Mouse (Mus musculus) liver, embryonic 12.5 days (tissue): ENCODE measurements around the gene Sgpp2. TPM values are rescaled to one million over a fixed set of nuclear protein-coding genes. Genes with fewer than 3 reads are reported as not detected.

Experiments used
- ATAC-seq: fragments of 200-750 bp; cut with Nextera tagmentation; 2 replicates; pipeline ENCODE4 v1.8.0; 2017; ENCODE audit warnings: moderate number of reproducible peaks, mild to moderate bottlenecking, moderate library complexity
- H3K27ac ChIP-seq: fragments of 300-500 bp; sonication (generic); 2 replicates; pipeline ENCODE4 v1.5.1; 2016; ENCODE audit warnings: mild to moderate bottlenecking
- H3K27me3 ChIP-seq: fragments of 300-500 bp; sonication (generic); replicated peaks from 2 replicates; pipeline ENCODE4 v1.6.1; 2016; ENCODE audit warnings: mild to moderate bottlenecking, moderate library complexity
- H3K36me3 ChIP-seq: fragments of 300-500 bp; sonication (generic); 2 replicates; pipeline ENCODE4 v1.6.1; 2016; ENCODE audit warnings: mild to moderate bottlenecking, moderate library complexity
- H3K4me1 ChIP-seq: fragments of 300-500 bp; sonication (generic); 2 replicates; pipeline ENCODE4 v1.6.1; 2016
- H3K4me2 ChIP-seq: fragments of 300-500 bp; sonication (generic); 2 replicates; pipeline ENCODE4 v1.6.1; 2016; ENCODE audit warnings: mild to moderate bottlenecking, moderate library complexity
- H3K4me3 ChIP-seq: fragments of 300-500 bp; sonication (generic); 2 replicates; pipeline ENCODE4 v1.5.1; 2016; ENCODE audit warnings: mild to moderate bottlenecking, moderate library complexity
- H3K9ac ChIP-seq: fragments of 300-500 bp; sonication (generic); 2 replicates; pipeline ENCODE4 v1.6.1; 2016; ENCODE audit warnings: mild to moderate bottlenecking, moderate library complexity
- H3K9me3 ChIP-seq: fragments of 300-500 bp; sonication (generic); replicated peaks from 2 replicates; pipeline ENCODE4 v1.6.1; 2016; ENCODE audit warnings: mild to moderate bottlenecking, moderate library complexity
- WGBS: fragments of 180-500 bp; shearing (Covaris S2); methylation state at CpG from one replicate; pipeline ENCODE4 v1.1.7; 2016; ENCODE audit not compliant: insufficient replicate concordance; 5-methylcytosine and 5-hydroxymethylcytosine counted together
- polyA plus RNA-seq: library from polyadenylated mRNA; unstranded; fragments of >200 nt; fragmentation: Nextera tagmentation; extraction: Ambion mirVana; gene quantifications from 2 replicates; pipeline ENCODE4 v1.2.1, GENCODE M21; 2016

The Sgpp2 gene
- polyA plus RNA-seq, 1 experiment from 2014 or later: 0.32 TPM

- H3K4me2 ChIP-seq: no peak overlapping the region
- H3K27ac ChIP-seq: no peak overlapping the region
- no peaks in the 10 kb centered on the region for H3K36me3 ChIP-seq
- H3K27me3 ChIP-seq: no peaks in the 10 kb centered on the region
- WGBS: 76% methylated on average over 13 of the region's 13 CpGs
- H3K4me3 ChIP-seq: no peak overlapping the region
- no peak overlapping the region for H3K9ac ChIP-seq
- no peaks in the 10 kb centered on the region for H3K9me3 ChIP-seq
- no peak for ATAC-seq
- no peaks in the 10 kb centered on the region for H3K4me1 ChIP-seq
Measured at GRCm38 (mm10) chr1:78318089-78318760, 8.1 kb downstream of the Sgpp2 start.

GRCm38 (mm10) chr1:78320291-78320690 is 10.1 kb downstream of the Sgpp2 start:
- no peak overlapping the region for H3K9ac ChIP-seq
- no peak overlapping the region for H3K4me2 ChIP-seq
- WGBS: 71% methylated on average over 3 of the region's 3 CpGs
- H3K27me3 ChIP-seq: no peaks in the 10 kb centered on the region
- H3K36me3 ChIP-seq: no peaks in the 10 kb centered on the region
- no peaks in the 10 kb centered on the region for H3K4me1 ChIP-seq
- H3K9me3 ChIP-seq: no peaks in the 10 kb centered on the region
- no peak for ATAC-seq
- H3K27ac ChIP-seq: no peak overlapping the region
- no peak overlapping the region for H3K4me3 ChIP-seq

- H3K9me3 ChIP-seq: no peaks in the 10 kb centered on the region
- ATAC-seq: no peak
- H3K4me2 ChIP-seq: peak overlapping the region; percentile 3; the same call in 1 of the 2 replicates
- H3K4me1 ChIP-seq: no peaks in the 10 kb centered on the region
- no peak overlapping the region for H3K9ac ChIP-seq
- no peak overlapping the region for H3K4me3 ChIP-seq
- no peaks in the 10 kb centered on the region for H3K36me3 ChIP-seq
- WGBS: 40% methylated on average over 7 of the region's 7 CpGs
- H3K27ac ChIP-seq: no peak overlapping the region
- H3K27me3 ChIP-seq: no peaks in the 10 kb centered on the region
Measured at GRCm38 (mm10) chr1:78322098-78322778, 12.1 kb downstream of the Sgpp2 start.

- H3K4me3 ChIP-seq: no peak overlapping the region
- no peaks in the 10 kb centered on the region for H3K4me1 ChIP-seq
- H3K4me2 ChIP-seq: no peak overlapping the region
- 60% methylated on average over 8 of the region's 8 CpGs for WGBS
- no peaks in the 10 kb centered on the region for H3K36me3 ChIP-seq
- ATAC-seq: no peak
- no peaks in the 10 kb centered on the region for H3K9me3 ChIP-seq
- H3K9ac ChIP-seq: no peak overlapping the region
- H3K27ac ChIP-seq: no peak overlapping the region
- no peaks in the 10 kb centered on the region for H3K27me3 ChIP-seq
Measured at GRCm38 (mm10) chr1:78322844-78323243, 12.7 kb downstream of the Sgpp2 start.

- no peak for ATAC-seq
- H3K27ac ChIP-seq: no peak overlapping the region
- H3K4me3 ChIP-seq: no peak overlapping the region
- H3K9ac ChIP-seq: no peak overlapping the region
- no peaks in the 10 kb centered on the region for H3K9me3 ChIP-seq
- WGBS: 32% methylated on average over 6 of the region's 6 CpGs
- no peaks in the 10 kb centered on the region for H3K36me3 ChIP-seq
- no peak overlapping the region for H3K4me2 ChIP-seq
- no peaks in the 10 kb centered on the region for H3K27me3 ChIP-seq
- no peaks in the 10 kb centered on the region for H3K4me1 ChIP-seq
Measured at GRCm38 (mm10) chr1:78324044-78324443, 13.9 kb downstream of the Sgpp2 start.

GRCm38 (mm10) chr1:78325851-78326250 is 15.7 kb downstream of the Sgpp2 start:
- H3K27ac ChIP-seq: no peak overlapping the region
- no peaks in the 10 kb centered on the region for H3K36me3 ChIP-seq
- H3K4me2 ChIP-seq: no peak overlapping the region
- no peaks in the 10 kb centered on the region for H3K9me3 ChIP-seq
- no peaks in the 10 kb centered on the region for H3K27me3 ChIP-seq
- WGBS: 61% methylated on average over 6 of the region's 6 CpGs
- H3K4me3 ChIP-seq: no peak overlapping the region
- no peaks in the 10 kb centered on the region for H3K4me1 ChIP-seq
- ATAC-seq: no peak
- H3K9ac ChIP-seq: no peak overlapping the region

- Histone ChIP-seq H3K4me1 (no peaks in the 10 kb centered on the region), H3K9me3 (no peaks in the 10 kb centered on the region), H3K27me3 (no peaks in the 10 kb centered on the region), H3K9ac (no peak overlapping the region), H3K4me3 (no peak overlapping the region), H3K36me3 (no peaks in the 10 kb centered on the region), H3K27ac (no peak overlapping the region), H3K4me2 (no peak overlapping the region)
- WGBS: 61% methylated on average over 4 of the region's 4 CpGs
- no peak for ATAC-seq
Measured at GRCm38 (mm10) chr1:78328646-78329045, 18.5 kb downstream of the Sgpp2 start.

GRCm38 (mm10) chr1:78329861-78330260 is 19.7 kb downstream of the Sgpp2 start:
- no peak for ATAC-seq
- Histone ChIP-seq H3K4me1 (no peaks in the 10 kb centered on the region), H3K4me3 (no peak overlapping the region), H3K36me3 (no peaks in the 10 kb centered on the region), H3K27ac (no peak overlapping the region), H3K4me2 (no peak overlapping the region), H3K27me3 (no peaks in the 10 kb centered on the region), H3K9ac (no peak overlapping the region), H3K9me3 (no peaks in the 10 kb centered on the region)
- WGBS: 70% methylated on average over 1 of the region's 1 CpGs

GRCm38 (mm10) chr1:78330620-78331158 is 20.5 kb downstream of the Sgpp2 start:
- no peak overlapping the region for H3K27ac ChIP-seq
- H3K36me3 ChIP-seq: no peaks in the 10 kb centered on the region
- H3K4me3 ChIP-seq: no peak overlapping the region
- H3K9ac ChIP-seq: no peak overlapping the region
- no peaks in the 10 kb centered on the region for H3K9me3 ChIP-seq
- no peak overlapping the region for H3K4me2 ChIP-seq
- WGBS: 60% methylated on average over 5 of the region's 5 CpGs
- no peaks in the 10 kb centered on the region for H3K27me3 ChIP-seq
- no peaks in the 10 kb centered on the region for H3K4me1 ChIP-seq
- ATAC-seq: no peak

- H3K4me2 ChIP-seq: no peak overlapping the region
- no peaks in the 10 kb centered on the region for H3K4me1 ChIP-seq
- no peaks in the 10 kb centered on the region for H3K27me3 ChIP-seq
- WGBS: 68% methylated on average over 7 of the region's 7 CpGs
- no peaks in the 10 kb centered on the region for H3K36me3 ChIP-seq
- H3K27ac ChIP-seq: no peak overlapping the region
- H3K4me3 ChIP-seq: no peak overlapping the region
- H3K9ac ChIP-seq: no peak overlapping the region
- ATAC-seq: no peak
- H3K9me3 ChIP-seq: no peaks in the 10 kb centered on the region
Measured at GRCm38 (mm10) chr1:78337726-78338125, 27.6 kb downstream of the Sgpp2 start.

- WGBS: 53% methylated on average over 9 of the region's 9 CpGs
- no peak overlapping the region for H3K4me2 ChIP-seq
- no peak for ATAC-seq
Measured at GRCm38 (mm10) chr1:78338212-78338611, 28.1 kb downstream of the Sgpp2 start.

GRCm38 (mm10) chr1:78339941-78340340 is 29.8 kb downstream of the Sgpp2 start:
- no peak for ATAC-seq
- H3K36me3 ChIP-seq: no peaks in the 10 kb centered on the region
- H3K4me3 ChIP-seq: no peak overlapping the region
- no peak overlapping the region for H3K4me2 ChIP-seq
- H3K9me3 ChIP-seq: no peaks in the 10 kb centered on the region
- H3K27ac ChIP-seq: no peak overlapping the region
- H3K27me3 ChIP-seq: no peaks in the 10 kb centered on the region
- WGBS: 45% methylated on average over 5 of the region's 5 CpGs
- H3K4me1 ChIP-seq: no peaks in the 10 kb centered on the region
- H3K9ac ChIP-seq: no peak overlapping the region

More at GRCm38 (mm10) chr1:78338212-78338611, 28.1 kb downstream of the Sgpp2 start:
- Histone ChIP-seq H3K36me3 (no peaks in the 10 kb centered on the region), H3K9ac (no peak overlapping the region), H3K27ac (no peak overlapping the region), H3K4me3 (no peak overlapping the region), H3K4me1 (no peaks in the 10 kb centered on the region), H3K9me3 (no peaks in the 10 kb centered on the region), H3K27me3 (no peaks in the 10 kb centered on the region)
